Mouse (Mus musculus) neural tube, embryonic 11.5 days (tissue): ENCODE data around the gene Nudt2. TPM values are rescaled to one million over a fixed set of nuclear protein-coding genes. Genes with fewer than 3 reads are reported as not detected.

Source experiments
- ATAC-seq: fragments of 200-750 bp; cut with Nextera tagmentation; 2 replicates; pipeline ENCODE4 v1.8.0; 2017; ENCODE audit warnings: moderate number of reproducible peaks, mild to moderate bottlenecking, moderate TSS enrichment, moderate library complexity; ENCODE audit not compliant: insufficient read depth, low FRiP score, low TSS enrichment
- DNase-seq: peaks from one replicate; pipeline ENCODE4 v3.0.0-alpha.2; 2015; ENCODE audit warnings: low spot score
- H3K27ac ChIP-seq: fragments of 300-500 bp; sonication (generic); 2 replicates; pipeline ENCODE4 v1.5.1; 2014; ENCODE audit warnings: low read depth, mild to moderate bottlenecking, low read length
- H3K27me3 ChIP-seq: fragments of 300-500 bp; sonication (generic); 2 replicates; pipeline ENCODE4 v1.6.1; 2014; ENCODE audit warnings: mild to moderate bottlenecking, low read length, mixed read lengths; ENCODE audit not compliant: control insufficient read depth, insufficient read depth
- H3K36me3 ChIP-seq: fragments of 300-500 bp; sonication (generic); 2 replicates; pipeline ENCODE4 v1.6.1; 2014; ENCODE audit warnings: mild to moderate bottlenecking, low read length, moderate library complexity, mixed read lengths; ENCODE audit not compliant: control insufficient read depth, insufficient read depth
- H3K4me1 ChIP-seq: fragments of 300-500 bp; sonication (generic); 2 replicates; pipeline ENCODE4 v1.6.1; 2014; ENCODE audit warnings: low read length, mixed read lengths; ENCODE audit not compliant: control insufficient read depth, insufficient read depth
- H3K4me2 ChIP-seq: fragments of 300-500 bp; sonication (generic); 2 replicates; pipeline ENCODE4 v1.6.1; 2014; ENCODE audit warnings: low read depth, mild to moderate bottlenecking, moderate library complexity
- H3K4me3 ChIP-seq: fragments of 300-500 bp; sonication (generic); 2 replicates; pipeline ENCODE4 v1.5.1; 2014; ENCODE audit warnings: low read depth, low read length
- H3K9ac ChIP-seq: fragments of 300-500 bp; sonication (generic); 2 replicates; pipeline ENCODE4 v1.6.1; 2014; ENCODE audit warnings: mild to moderate bottlenecking, low read length
- H3K9me3 ChIP-seq: fragments of 300-500 bp; sonication (generic); 2 replicates; pipeline ENCODE4 v1.6.1; 2016; ENCODE audit warnings: low read length; ENCODE audit not compliant: control insufficient read depth
- WGBS: fragments of 180-500 bp; shearing (Covaris S2); extraction: QIAGEN DNeasy Blood & Tissue Kit; methylation state at CpG from one replicate; pipeline ENCODE4 v1.1.7; 2014; 5-methylcytosine and 5-hydroxymethylcytosine counted together
- polyA plus RNA-seq: library from polyadenylated mRNA; unstranded; fragments of >200 nt; fragmentation: Nextera tagmentation; extraction: Ambion mirVana; gene quantifications from 2 replicates; pipeline ENCODE4 v1.2.1, GENCODE M21; 2014

The Nudt2 gene
- polyA plus RNA-seq, 1 experiment from 2014 or later, result 57.2 TPM

- Histone ChIP-seq H3K36me3 (no peaks in the 10 kb centered on the region), H3K9ac (no peak overlapping the region), H3K9me3 (no peaks in the 10 kb centered on the region), H3K27ac (no peak overlapping the region), H3K4me1 (no peaks in the 10 kb centered on the region), H3K4me3 (no peak overlapping the region), H3K27me3 (no peaks in the 10 kb centered on the region), H3K4me2 (no peak overlapping the region)
- DNase-seq (peak; percentile 2), ATAC-seq (no peak)
- WGBS, result 81% methylated on average over 8 of the region's 8 CpGs
Measured at GRCm38 (mm10) chr4:41480254-41480653, 15.3 kb downstream of the Nudt2 start.

GRCm38 (mm10) chr4:41481601-41482017, 16.7 kb downstream of the Nudt2 start:
- Histone ChIP-seq H3K4me1 (no peaks in the 10 kb centered on the region), H3K9me3 (no peaks in the 10 kb centered on the region), H3K27me3 (no peaks in the 10 kb centered on the region), H3K36me3 (no peaks in the 10 kb centered on the region), H3K27ac (no peak overlapping the region), H3K9ac (no peak overlapping the region), H3K4me2 (no peak overlapping the region), H3K4me3 (no peak overlapping the region)
- DNase-seq (peak; percentile 9), ATAC-seq (no peak)
- 67% methylated on average over 6 of the region's 6 CpGs for WGBS

- Histone ChIP-seq H3K9ac (no peak overlapping the region), H3K36me3 (no peaks in the 10 kb centered on the region), H3K27me3 (peaks cover 22% of the 10 kb centered on the region), H3K27ac (no peak overlapping the region), H3K4me1 (peaks cover 5% of the 10 kb centered on the region), H3K4me3 (no peak overlapping the region), H3K9me3 (no peaks in the 10 kb centered on the region), H3K4me2 (no peak overlapping the region)
- no peak for DNase-seq
- 79% methylated on average over 7 of the region's 7 CpGs for WGBS
- no peak for ATAC-seq
Measured at GRCm38 (mm10) chr4:41492951-41493350, 28.0 kb downstream of the Nudt2 start.

- no peaks in the 10 kb centered on the region for H3K9me3 ChIP-seq
- no peak overlapping the region for H3K4me3 ChIP-seq
- no peak overlapping the region for H3K4me2 ChIP-seq
- H3K9ac ChIP-seq, result no peak overlapping the region
- peaks cover 28% of the 10 kb centered on the region for H3K27me3 ChIP-seq
- H3K4me1 ChIP-seq, result peaks cover 9% of the 10 kb centered on the region
- H3K36me3 ChIP-seq, result no peaks in the 10 kb centered on the region
- 76% methylated on average over 3 of the region's 3 CpGs for WGBS
- no peak overlapping the region for H3K27ac ChIP-seq
- DNase-seq, result no peak
- ATAC-seq, result no peak
Measured at GRCm38 (mm10) chr4:41493464-41494116, 28.6 kb downstream of the Nudt2 start.

- Histone ChIP-seq H3K27ac (no peak overlapping the region), H3K36me3 (no peaks in the 10 kb centered on the region), H3K4me3 (no peak overlapping the region), H3K9ac (no peak overlapping the region), H3K9me3 (no peaks in the 10 kb centered on the region), H3K4me1 (peaks cover 12% of the 10 kb centered on the region), H3K27me3 (peaks cover 36% of the 10 kb centered on the region), H3K4me2 (no peak overlapping the region)
- DNase-seq (no peak), ATAC-seq (no peak)
- 52% methylated on average over 3 of the region's 3 CpGs for WGBS
Measured at GRCm38 (mm10) chr4:41494378-41494777, 29.4 kb downstream of the Nudt2 start.

- Histone ChIP-seq H3K36me3 (no peaks in the 10 kb centered on the region), H3K27me3 (peaks cover 43% of the 10 kb centered on the region), H3K9ac (no peak overlapping the region), H3K9me3 (no peaks in the 10 kb centered on the region), H3K4me3 (no peak overlapping the region), H3K4me2 (no peak overlapping the region), H3K4me1 (peaks cover 12% of the 10 kb centered on the region), H3K27ac (no peak overlapping the region)
- WGBS, result 91% methylated on average over 4 of the region's 4 CpGs
- ATAC-seq, result no peak
- no peak for DNase-seq
Measured at GRCm38 (mm10) chr4:41495076-41495475, 30.1 kb downstream of the Nudt2 start.

GRCm38 (mm10) chr4:41495850-41496249, 30.9 kb downstream of the Nudt2 start:
- peaks cover 12% of the 10 kb centered on the region for H3K4me1 ChIP-seq
- 95% methylated on average over 11 of the region's 11 CpGs for WGBS
- H3K4me2 ChIP-seq, result no peak overlapping the region
- H3K27me3 ChIP-seq, result peaks cover 51% of the 10 kb centered on the region
- DNase-seq (no peak), ATAC-seq (no peak)
- no peak overlapping the region for H3K9ac ChIP-seq
- H3K9me3 ChIP-seq, result no peaks in the 10 kb centered on the region
- no peak overlapping the region for H3K27ac ChIP-seq
- no peaks in the 10 kb centered on the region for H3K36me3 ChIP-seq
- no peak overlapping the region for H3K4me3 ChIP-seq

GRCm38 (mm10) chr4:41497046-41497445, 32.1 kb downstream of the Nudt2 start:
- Histone ChIP-seq H3K4me3 (no peak overlapping the region), H3K27me3 (peaks cover 61% of the 10 kb centered on the region), H3K4me1 (peaks cover 12% of the 10 kb centered on the region), H3K27ac (no peak overlapping the region), H3K9me3 (no peaks in the 10 kb centered on the region), H3K36me3 (no peaks in the 10 kb centered on the region), H3K4me2 (no peak overlapping the region), H3K9ac (no peak overlapping the region)
- WGBS, result 50% methylated on average over 5 of the region's 5 CpGs
- ATAC-seq, result no peak
- no peak for DNase-seq

GRCm38 (mm10) chr4:41497579-41497978, 32.6 kb downstream of the Nudt2 start:
- under 1% methylated on average over 34 of the region's 34 CpGs for WGBS
- ATAC-seq, result peak; percentile 29; the same call in 1 of the 2 replicates

More at GRCm38 (mm10) chr4:41497579-41497978, 32.6 kb downstream of the Nudt2 start:
- no peaks in the 10 kb centered on the region for H3K9me3 ChIP-seq
- H3K9ac ChIP-seq, result 0 out of 2 replicates have a peak overlapping the region, but pooled peaks have one; percentile 2
- peak overlapping the region; percentile 44 for H3K4me2 ChIP-seq
- peaks cover 12% of the 10 kb centered on the region for H3K4me1 ChIP-seq
- peak overlapping the region; percentile 18 for H3K4me3 ChIP-seq
- no peak overlapping the region for H3K27ac ChIP-seq
- peaks cover 64% of the 10 kb centered on the region for H3K27me3 ChIP-seq
- H3K36me3 ChIP-seq, result no peaks in the 10 kb centered on the region
- peak; percentile 66 for DNase-seq
